Mouse (Mus musculus): Measurements from ENCODE around the gene Slain2. TPM values are rescaled to one million over a fixed set of nuclear protein-coding genes. Genes with fewer than 3 reads are reported as not detected.

Slain2 gene
- polyA plus RNA-seq, 1 experiment from 2014 or later, result 26.7 TPM

GRCm38 (mm10) chr5:72879736-72880135 is 34.4 kb upstream of the Slain2 start:
- Histone ChIP-seq H3K27me3 (ENCODE audit: control insufficient read depth, insufficient read depth, low read length) (peaks cover 2% of the 10 kb centered on the region; the same call in 1 of the 2 replicates), H3K36me3 (replicated peaks; ENCODE audit: control insufficient read depth, insufficient read depth, low read depth, low read length) (no peaks in the 10 kb centered on the region), H3K4me2 (ENCODE audit: low read depth, low read length) (no peak overlapping the region), H3K27ac (replicated peaks; ENCODE audit: low read depth, low read length) (no peak overlapping the region), H3K9me3 (replicated peaks; ENCODE audit: control insufficient read depth, low read length) (no peaks in the 10 kb centered on the region), H3K4me1 (ENCODE audit: control insufficient read depth, insufficient read depth, low read length) (no peaks in the 10 kb centered on the region), H3K4me3 (ENCODE audit: low read depth, low read length) (no peak overlapping the region), H3K9ac (replicated peaks; ENCODE audit: low read length) (no peak overlapping the region)
- DNase-seq (ENCODE audit: low spot score) (no peak), ATAC-seq (replicated peaks; ENCODE audit: insufficient number of reproducible peaks, low FRiP score, low TSS enrichment, low read depth) (no peak)
- WGBS, result 34% methylated on average over 5 of the region's 5 CpGs

GRCm38 (mm10) chr5:72881748-72882411 is 32.2 kb upstream of the Slain2 start:
- H3K27ac ChIP-seq (replicated peaks; ENCODE audit: low read depth, low read length), result no peak overlapping the region
- H3K9me3 ChIP-seq (replicated peaks; ENCODE audit: control insufficient read depth, low read length), result no peaks in the 10 kb centered on the region
- H3K4me1 ChIP-seq (ENCODE audit: control insufficient read depth, insufficient read depth, low read length), result no peaks in the 10 kb centered on the region
- ATAC-seq (replicated peaks; ENCODE audit: insufficient number of reproducible peaks, low FRiP score, low TSS enrichment, low read depth), result no peak
- DNase-seq (ENCODE audit: low spot score), result no peak
- WGBS, result 85% methylated on average over 12 of the region's 12 CpGs
- no peak overlapping the region for H3K4me3 ChIP-seq (ENCODE audit: low read depth, low read length)
- no peak overlapping the region for H3K4me2 ChIP-seq (ENCODE audit: low read depth, low read length)
- no peak overlapping the region for H3K9ac ChIP-seq (replicated peaks; ENCODE audit: low read length)
- no peaks in the 10 kb centered on the region for H3K27me3 ChIP-seq (ENCODE audit: control insufficient read depth, insufficient read depth, low read length)
- no peaks in the 10 kb centered on the region for H3K36me3 ChIP-seq (replicated peaks; ENCODE audit: control insufficient read depth, insufficient read depth, low read depth, low read length)

GRCm38 (mm10) chr5:72882412-72882765 is 31.7 kb upstream of the Slain2 start:
- Histone ChIP-seq H3K4me2 (ENCODE audit: low read depth, low read length) (no peak overlapping the region), H3K27me3 (ENCODE audit: control insufficient read depth, insufficient read depth, low read length) (no peaks in the 10 kb centered on the region), H3K4me1 (ENCODE audit: control insufficient read depth, insufficient read depth, low read length) (no peaks in the 10 kb centered on the region), H3K4me3 (ENCODE audit: low read depth, low read length) (no peak overlapping the region), H3K36me3 (replicated peaks; ENCODE audit: control insufficient read depth, insufficient read depth, low read depth, low read length) (no peaks in the 10 kb centered on the region), H3K9ac (replicated peaks; ENCODE audit: low read length) (no peak overlapping the region), H3K9me3 (replicated peaks; ENCODE audit: control insufficient read depth, low read length) (no peaks in the 10 kb centered on the region), H3K27ac (replicated peaks; ENCODE audit: low read depth, low read length) (no peak overlapping the region)
- DNase-seq (ENCODE audit: low spot score) (no peak), ATAC-seq (replicated peaks; ENCODE audit: insufficient number of reproducible peaks, low FRiP score, low TSS enrichment, low read depth) (no peak)
- WGBS, result 75% methylated on average over 2 of the region's 2 CpGs

- no peaks in the 10 kb centered on the region for H3K4me1 ChIP-seq (ENCODE audit: control insufficient read depth, insufficient read depth, low read length)
- 78% methylated on average over 3 of the region's 3 CpGs for WGBS
- no peaks in the 10 kb centered on the region for H3K27me3 ChIP-seq (ENCODE audit: control insufficient read depth, insufficient read depth, low read length)
- DNase-seq (ENCODE audit: low spot score) (no peak), ATAC-seq (replicated peaks; ENCODE audit: insufficient number of reproducible peaks, low FRiP score, low TSS enrichment, low read depth) (no peak)
- H3K4me3 ChIP-seq (ENCODE audit: low read depth, low read length), result no peak overlapping the region
- no peaks in the 10 kb centered on the region for H3K9me3 ChIP-seq (replicated peaks; ENCODE audit: control insufficient read depth, low read length)
- H3K4me2 ChIP-seq (ENCODE audit: low read depth, low read length), result no peak overlapping the region
- H3K27ac ChIP-seq (replicated peaks; ENCODE audit: low read depth, low read length), result no peak overlapping the region
- no peak overlapping the region for H3K9ac ChIP-seq (replicated peaks; ENCODE audit: low read length)
- H3K36me3 ChIP-seq (replicated peaks; ENCODE audit: control insufficient read depth, insufficient read depth, low read depth, low read length), result no peaks in the 10 kb centered on the region
Measured at GRCm38 (mm10) chr5:72883706-72884105, 30.4 kb upstream of the Slain2 start.

- no peaks in the 10 kb centered on the region for H3K27me3 ChIP-seq (ENCODE audit: control insufficient read depth, insufficient read depth, low read length)
- DNase-seq (ENCODE audit: low spot score), result peak; percentile 69
- no peak overlapping the region for H3K27ac ChIP-seq (replicated peaks; ENCODE audit: low read depth, low read length)
- WGBS, result 66% methylated on average over 18 of the region's 19 CpGs
- H3K4me1 ChIP-seq (ENCODE audit: control insufficient read depth, insufficient read depth, low read length), result no peaks in the 10 kb centered on the region
- H3K9ac ChIP-seq (replicated peaks; ENCODE audit: low read length), result no peak overlapping the region
- ATAC-seq (replicated peaks; ENCODE audit: insufficient number of reproducible peaks, low FRiP score, low TSS enrichment, low read depth), result no peak
- H3K36me3 ChIP-seq (replicated peaks; ENCODE audit: control insufficient read depth, insufficient read depth, low read depth, low read length), result no peaks in the 10 kb centered on the region
- H3K4me2 ChIP-seq (ENCODE audit: low read depth, low read length), result no peak overlapping the region
- no peaks in the 10 kb centered on the region for H3K9me3 ChIP-seq (replicated peaks; ENCODE audit: control insufficient read depth, low read length)
- H3K4me3 ChIP-seq (ENCODE audit: low read depth, low read length), result no peak overlapping the region
Measured at GRCm38 (mm10) chr5:72886458-72887222, 27.5 kb upstream of the Slain2 start.

GRCm38 (mm10) chr5:72888260-72888659 is 25.8 kb upstream of the Slain2 start:
- H3K9ac ChIP-seq (replicated peaks; ENCODE audit: low read length), result no peak overlapping the region
- H3K4me3 ChIP-seq (ENCODE audit: low read depth, low read length), result no peak overlapping the region
- WGBS, result 89% methylated on average over 7 of the region's 7 CpGs
- no peaks in the 10 kb centered on the region for H3K27me3 ChIP-seq (ENCODE audit: control insufficient read depth, insufficient read depth, low read length)
- H3K4me1 ChIP-seq (ENCODE audit: control insufficient read depth, insufficient read depth, low read length), result no peaks in the 10 kb centered on the region
- H3K27ac ChIP-seq (replicated peaks; ENCODE audit: low read depth, low read length), result no peak overlapping the region
- DNase-seq (ENCODE audit: low spot score), result no peak
- no peak for ATAC-seq (replicated peaks; ENCODE audit: insufficient number of reproducible peaks, low FRiP score, low TSS enrichment, low read depth)
- no peak overlapping the region for H3K4me2 ChIP-seq (ENCODE audit: low read depth, low read length)
- no peaks in the 10 kb centered on the region for H3K9me3 ChIP-seq (replicated peaks; ENCODE audit: control insufficient read depth, low read length)
- H3K36me3 ChIP-seq (replicated peaks; ENCODE audit: control insufficient read depth, insufficient read depth, low read depth, low read length), result no peaks in the 10 kb centered on the region

GRCm38 (mm10) chr5:72891534-72891933 is 22.6 kb upstream of the Slain2 start:
- 5% methylated on average over 12 of the region's 12 CpGs for WGBS
- no peaks in the 10 kb centered on the region for H3K27me3 ChIP-seq (ENCODE audit: control insufficient read depth, insufficient read depth, low read length)
- no peaks in the 10 kb centered on the region for H3K9me3 ChIP-seq (replicated peaks; ENCODE audit: control insufficient read depth, low read length)
- H3K4me2 ChIP-seq (ENCODE audit: low read depth, low read length), result no peak overlapping the region
- no peak overlapping the region for H3K27ac ChIP-seq (replicated peaks; ENCODE audit: low read depth, low read length)
- no peaks in the 10 kb centered on the region for H3K4me1 ChIP-seq (ENCODE audit: control insufficient read depth, insufficient read depth, low read length)
- no peak overlapping the region for H3K9ac ChIP-seq (replicated peaks; ENCODE audit: low read length)
- H3K36me3 ChIP-seq (replicated peaks; ENCODE audit: control insufficient read depth, insufficient read depth, low read depth, low read length), result no peaks in the 10 kb centered on the region
- 0 out of 2 replicates have a peak, but pooled peaks have one; percentile 34 for ATAC-seq (replicated peaks; ENCODE audit: insufficient number of reproducible peaks, low FRiP score, low TSS enrichment, low read depth)
- H3K4me3 ChIP-seq (ENCODE audit: low read depth, low read length), result no peak overlapping the region
- peak; percentile 76 for DNase-seq (ENCODE audit: low spot score)

GRCm38 (mm10) chr5:72893987-72894386 is 20.1 kb upstream of the Slain2 start:
- H3K4me1 ChIP-seq (ENCODE audit: control insufficient read depth, insufficient read depth, low read length), result no peaks in the 10 kb centered on the region
- H3K27ac ChIP-seq (replicated peaks; ENCODE audit: low read depth, low read length), result no peak overlapping the region
- H3K36me3 ChIP-seq (replicated peaks; ENCODE audit: control insufficient read depth, insufficient read depth, low read depth, low read length), result no peaks in the 10 kb centered on the region
- H3K4me3 ChIP-seq (ENCODE audit: low read depth, low read length), result no peak overlapping the region
- H3K4me2 ChIP-seq (ENCODE audit: low read depth, low read length), result no peak overlapping the region
- no peaks in the 10 kb centered on the region for H3K27me3 ChIP-seq (ENCODE audit: control insufficient read depth, insufficient read depth, low read length)
- DNase-seq (ENCODE audit: low spot score), result no peak
- no peaks in the 10 kb centered on the region for H3K9me3 ChIP-seq (replicated peaks; ENCODE audit: control insufficient read depth, low read length)
- WGBS, result 60% methylated on average over 5 of the region's 5 CpGs
- ATAC-seq (replicated peaks; ENCODE audit: insufficient number of reproducible peaks, low FRiP score, low TSS enrichment, low read depth), result no peak
- no peak overlapping the region for H3K9ac ChIP-seq (replicated peaks; ENCODE audit: low read length)

Measured in embryonic facial prominence, embryonic 11.5 days (tissue).